Mouse (Mus musculus) lung, postnatal 36 days (tissue): ENCODE measurements around the gene Acta1.

Experiments
- DNase-seq: peaks from one replicate; pipeline ENCODE4 v3.0.0; 2022; ENCODE audit warnings: mixed read lengths

Acta1 gene

GRCm38 (mm10) chr8:123882412-123882811, 12.1 kb downstream of the Acta1 start:
- DNase-seq, result no peak

GRCm38 (mm10) chr8:123880821-123881350, 13.7 kb downstream of the Acta1 start:
- DNase-seq, result no peak

GRCm38 (mm10) chr8:123880271-123880670, 14.3 kb downstream of the Acta1 start:
- DNase-seq, result no peak

GRCm38 (mm10) chr8:123877865-123878264, 16.7 kb downstream of the Acta1 start:
- no peak for DNase-seq

GRCm38 (mm10) chr8:123874324-123874723, 20.2 kb downstream of the Acta1 start:
- DNase-seq, result no peak

- no peak for DNase-seq
Observed at GRCm38 (mm10) chr8:123873364-123873763, 21.2 kb downstream of the Acta1 start.

GRCm38 (mm10) chr8:123872048-123872447, 22.5 kb downstream of the Acta1 start:
- no peak for DNase-seq

GRCm38 (mm10) chr8:123866971-123867370, 27.6 kb downstream of the Acta1 start:
- no peak for DNase-seq

- no peak for DNase-seq
Observed at GRCm38 (mm10) chr8:123865786-123866185, 28.8 kb downstream of the Acta1 start.

- DNase-seq, result no peak
Observed at GRCm38 (mm10) chr8:123860386-123860785, 34.2 kb downstream of the Acta1 start.

- peak; percentile 43 for DNase-seq
Observed at GRCm38 (mm10) chr8:123859648-123860259, 34.8 kb downstream of the Acta1 start, which contains the start of gene Ccsap. TSS of gene Ccsap (minus strand) at chr8:123860209.

GRCm38 (mm10) chr8:123858941-123859647, 35.5 kb downstream of the Acta1 start:
- peak; percentile 94 for DNase-seq

- peak; percentile 7 for DNase-seq
Observed at GRCm38 (mm10) chr8:123858574-123858940, 36.0 kb downstream of the Acta1 start.

GRCm38 (mm10) chr8:123857361-123857760, 37.2 kb downstream of the Acta1 start:
- DNase-seq, result no peak

- no peak for DNase-seq
Observed at GRCm38 (mm10) chr8:123854733-123855475, 39.6 kb downstream of the Acta1 start.

GRCm38 (mm10) chr8:123854252-123854651, 40.3 kb downstream of the Acta1 start:
- no peak for DNase-seq

GRCm38 (mm10) chr8:123851590-123851989, 43.0 kb downstream of the Acta1 start:
- no peak for DNase-seq

GRCm38 (mm10) chr8:123849352-123849751, 45.2 kb downstream of the Acta1 start:
- DNase-seq, result no peak

- no peak for DNase-seq
Observed at GRCm38 (mm10) chr8:123847546-123847945, 47.0 kb downstream of the Acta1 start.

GRCm38 (mm10) chr8:123846509-123846908, 48.0 kb downstream of the Acta1 start:
- DNase-seq, result no peak

GRCm38 (mm10) chr8:123845991-123846390, 48.6 kb downstream of the Acta1 start:
- DNase-seq, result no peak

GRCm38 (mm10) chr8:123845114-123845513, 49.4 kb downstream of the Acta1 start:
- no peak for DNase-seq

- DNase-seq, result no peak
Observed at GRCm38 (mm10) chr8:123844341-123844740, 50.2 kb downstream of the Acta1 start.

GRCm38 (mm10) chr8:123842086-123842485, 52.5 kb downstream of the Acta1 start:
- no peak for DNase-seq
